Mouse (Mus musculus) MEL (cell line): ENCODE results near the gene Mxd4.

Source experiments
- CTCF ChIP-seq, 3 experiments: IDR thresholded peaks in 2 of 3; conservative IDR thresholded peaks in 1 of 3; 2 replicates each; pipeline ENCODE4 v1.5.1; 2011 to 2012; ENCODE audit warnings: low read length in 3 of 3, low read depth in 2 of 3, mild to moderate bottlenecking in 2 of 3, improper control_type of control experiment in 1 of 3, inconsistent platforms in 1 of 3, mixed read lengths in 1 of 3, moderate library complexity in 1 of 3; ENCODE audit not compliant: control insufficient read depth in 1 of 3, insufficient read depth in 1 of 3, poor library complexity in 1 of 3, severe bottlenecking in 1 of 3
- E2F4 ChIP-seq: IDR thresholded peaks from 2 replicates; pipeline ENCODE4 v1.6.1; 2011; ENCODE audit warnings: low read depth, low read length, improper control_type of control experiment, borderline replicate concordance
- EP300 ChIP-seq, 2 experiments: IDR thresholded peaks; 2 replicates each; pipeline ENCODE4 v1.6.1; 2011; ENCODE audit warnings: improper control_type of control experiment in 2 of 2, low read length in 2 of 2, low read depth in 1 of 2, mild to moderate bottlenecking in 1 of 2
- GATA1 ChIP-seq: IDR thresholded peaks from 2 replicates; pipeline ENCODE4 v1.6.1; 2011; ENCODE audit warnings: low read depth, low read length, improper control_type of control experiment
- MAFK ChIP-seq: IDR thresholded peaks from 2 replicates; pipeline ENCODE4 v1.6.1; 2011; ENCODE audit warnings: low read depth, mild to moderate bottlenecking, low read length, improper control_type of control experiment, borderline replicate concordance
- MAZ ChIP-seq: IDR thresholded peaks from 2 replicates; pipeline ENCODE4 v1.6.1; 2012; ENCODE audit warnings: low read depth, mild to moderate bottlenecking, inconsistent platforms, low read length, improper control_type of control experiment
- NELFE ChIP-seq: IDR thresholded peaks from 2 replicates; pipeline ENCODE4 v1.6.1; 2011; ENCODE audit warnings: low read depth, low read length, improper control_type of control experiment
- NRF1 ChIP-seq: IDR thresholded peaks from 2 replicates; pipeline ENCODE4 v1.6.1; 2014; ENCODE audit warnings: low read depth, mild to moderate bottlenecking, inconsistent platforms, low read length, improper control_type of control experiment, moderate library complexity; ENCODE audit not compliant: poor library complexity, insufficient read depth, severe bottlenecking
- POLR2A ChIP-seq, 2 experiments: IDR thresholded peaks; 2 replicates each; pipeline ENCODE4 v1.6.1; 2011 to 2012; ENCODE audit warnings: low read length in 2 of 2, mild to moderate bottlenecking in 2 of 2, control low read depth in 1 of 2, improper control_type of control experiment in 1 of 2, low read depth in 1 of 2, moderate library complexity in 1 of 2; ENCODE audit not compliant: control insufficient read depth in 1 of 2, insufficient read depth in 1 of 2, poor library complexity in 1 of 2
- SIN3A ChIP-seq: IDR thresholded peaks from 2 replicates; pipeline ENCODE4 v1.6.1; 2012; ENCODE audit warnings: low read length, improper control_type of control experiment, inconsistent platforms
- SMC3 ChIP-seq: IDR thresholded peaks from 2 replicates; pipeline ENCODE4 v1.6.1; 2011; ENCODE audit warnings: low read depth, low read length, improper control_type of control experiment
- TBP ChIP-seq: IDR thresholded peaks from 2 replicates; pipeline ENCODE4 v1.8.0; 2011; ENCODE audit warnings: low read depth, low read length, improper control_type of control experiment
- USF1 ChIP-seq: IDR thresholded peaks from 2 replicates; pipeline ENCODE4 v1.6.1; 2014; ENCODE audit warnings: low read depth, mild to moderate bottlenecking, inconsistent platforms, low read length, improper control_type of control experiment, moderate library complexity

DNA sequence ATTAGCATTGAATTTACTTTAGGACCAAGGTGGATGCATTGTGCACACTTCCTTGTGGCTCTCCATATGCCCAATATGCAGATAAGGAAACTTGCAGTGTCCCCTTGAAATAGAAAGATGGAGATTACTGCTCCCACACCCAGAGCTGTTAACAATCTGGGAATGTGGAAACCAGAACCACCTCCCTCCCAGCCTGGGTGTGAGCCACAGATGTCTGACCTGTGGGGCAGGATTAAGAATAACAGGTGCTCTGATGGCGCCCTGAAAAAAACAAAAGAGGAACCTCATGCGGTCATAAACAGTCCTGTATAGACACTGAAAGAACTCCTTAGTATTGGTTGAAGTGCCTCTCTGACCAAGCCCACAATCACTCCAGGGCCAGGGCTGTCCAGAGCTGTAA lies 1.3 kb upstream of the Mxd4 start:
- TF ChIP-seq MAFK (no peak), NELFE (no peak), USF1 (no peak), GATA1 (no peak), TBP (no peak), CTCF (IDR thresholded peaks at IDR 0.05 in 2 of 3, conservative IDR thresholded peaks at IDR 0.05 in 1 of 3; ENCODE audit: control insufficient read depth in 1 of 3, insufficient read depth in 1 of 3, low read depth in 2 of 3, low read length in 3 of 3, poor library complexity in 1 of 3, severe bottlenecking in 1 of 3) (no peak), POLR2A (IDR thresholded peaks at IDR 0.05; ENCODE audit: control insufficient read depth in 1 of 2, insufficient read depth in 1 of 2, low read depth in 1 of 2, low read length in 2 of 2, poor library complexity in 1 of 2) (no peak), E2F4 (no peak), EP300 (IDR thresholded peaks at IDR 0.05; ENCODE audit: low read depth in 1 of 2, low read length in 2 of 2) (no peak), SMC3 (no peak), SIN3A (peak; percentile 22; the same call in 1 of the 2 replicates), MAZ (no peak), NRF1 (no peak)
